Mouse (Mus musculus): ENCODE data around the gene Dgcr8. TPM values are rescaled to one million over a fixed set of nuclear protein-coding genes. Genes with fewer than 3 reads are reported as not detected.

The Dgcr8 gene
- polyA plus RNA-seq, 1 experiment from 2014 or later: 40.0 TPM

DNA sequence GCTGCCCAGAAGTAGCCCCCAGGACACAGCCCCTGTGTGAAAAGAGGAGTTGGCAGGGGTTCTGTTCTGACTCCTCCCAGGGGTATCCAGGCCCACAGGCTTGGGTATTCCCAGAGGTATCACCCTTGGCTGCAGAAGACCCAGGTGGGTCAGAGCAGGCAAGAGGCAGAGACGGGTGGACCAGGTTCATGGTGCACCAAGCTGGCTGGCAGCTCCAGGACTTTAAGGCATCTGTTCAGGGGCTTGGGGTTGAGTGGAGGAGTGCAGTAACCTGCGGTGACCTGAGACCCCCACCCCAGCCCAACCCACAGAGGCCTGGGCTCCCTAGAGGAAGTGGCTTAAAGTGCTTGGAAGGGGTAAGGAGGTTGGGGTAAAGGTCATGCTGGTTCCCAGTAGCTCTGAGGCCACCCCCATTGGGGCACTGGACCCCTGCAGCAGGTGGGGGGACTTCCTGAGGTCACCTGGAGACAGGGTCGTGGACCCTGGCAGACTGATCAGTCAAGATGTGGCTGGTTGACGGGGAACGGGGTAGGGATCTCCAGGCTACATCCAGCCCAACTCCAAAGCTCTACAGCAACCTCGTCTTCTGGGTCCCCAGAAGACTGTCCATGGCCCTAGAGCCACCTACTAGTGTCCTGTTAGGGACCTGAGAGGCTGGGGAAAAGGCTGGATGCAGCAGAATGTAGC lies 68.0 kb downstream of the Dgcr8 start:
- no peak for DNase-seq
- Histone ChIP-seq H3K36me3 (ENCODE audit: control insufficient read depth, insufficient read depth, low read length) (peaks cover 47% of the 10 kb centered on the region), H3K9ac (replicated peaks; ENCODE audit: low read length) (no peak overlapping the region), H3K27ac (replicated peaks; ENCODE audit: low read depth, low read length) (0 out of 2 replicates have a peak overlapping the region, but pooled peaks have one; percentile 8), H3K4me3 (replicated peaks; ENCODE audit: low read depth, low read length) (no peak overlapping the region), H3K27me3 (ENCODE audit: control insufficient read depth, insufficient read depth, low read length) (no peaks in the 10 kb centered on the region), H3K4me2 (ENCODE audit: low read length) (no peak overlapping the region), H3K4me1 (ENCODE audit: control insufficient read depth, insufficient read depth, low read length) (peaks cover 10% of the 10 kb centered on the region), H3K9me3 (ENCODE audit: control insufficient read depth, low read length) (no peaks in the 10 kb centered on the region)
- 95% methylated on average over 6 of the region's 6 CpGs for WGBS
- no peak for ATAC-seq (ENCODE audit: low FRiP score, low TSS enrichment)

DNA sequence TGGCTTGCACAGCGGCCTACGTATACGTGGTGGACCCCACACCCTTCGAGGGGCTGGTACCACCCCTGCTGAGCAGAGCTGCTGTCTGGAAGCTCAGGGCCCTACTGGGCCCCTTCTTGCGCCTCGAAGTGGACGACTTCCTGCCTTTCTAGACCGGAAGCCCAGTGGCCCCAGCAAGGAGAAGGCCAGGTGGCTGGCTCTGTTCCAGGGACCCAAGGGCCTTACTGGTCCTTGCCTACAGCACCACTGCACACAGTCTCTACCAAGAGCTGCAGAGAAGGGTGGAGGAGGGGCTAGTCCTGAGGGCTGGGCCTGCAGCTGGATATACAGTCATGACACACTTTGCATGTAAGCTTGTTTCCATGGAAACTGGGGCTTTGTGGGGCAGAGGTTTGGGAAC lies 69.0 kb downstream of the Dgcr8 start:
- ATAC-seq (ENCODE audit: low FRiP score, low TSS enrichment) (no peak), DNase-seq (peak; percentile 53)

DNA sequence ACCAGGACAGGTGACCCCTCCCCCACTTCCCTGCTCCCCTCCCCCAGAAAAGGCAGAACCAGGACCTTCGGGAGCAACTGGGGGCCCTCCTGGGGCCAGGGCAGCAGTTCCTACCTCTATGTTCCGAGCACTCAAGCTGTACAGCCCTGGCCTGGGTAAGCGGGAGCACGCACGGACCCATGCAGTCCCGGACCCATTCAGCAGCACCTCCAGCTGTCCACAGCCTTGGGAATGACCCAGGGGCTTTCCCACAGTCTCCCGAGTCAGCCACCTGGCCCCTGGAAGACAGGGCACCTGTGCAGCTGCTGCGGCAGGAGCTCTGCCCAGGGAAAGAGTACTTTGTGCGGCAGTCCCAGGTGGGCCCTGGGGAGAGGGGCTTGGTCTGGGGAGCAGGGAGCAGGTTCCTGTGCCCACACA lies 70.5 kb downstream of the Dgcr8 start:
- WGBS: 77% methylated on average over 9 of the region's 9 CpGs
- Histone ChIP-seq H3K4me2 (ENCODE audit: low read length) (no peak overlapping the region), H3K9me3 (ENCODE audit: control insufficient read depth, low read length) (no peaks in the 10 kb centered on the region), H3K4me1 (ENCODE audit: control insufficient read depth, insufficient read depth, low read length) (peaks cover 34% of the 10 kb centered on the region), H3K9ac (replicated peaks; ENCODE audit: low read length) (no peak overlapping the region), H3K36me3 (ENCODE audit: control insufficient read depth, insufficient read depth, low read length) (peaks cover 23% of the 10 kb centered on the region), H3K4me3 (replicated peaks; ENCODE audit: low read depth, low read length) (no peak overlapping the region), H3K27ac (replicated peaks; ENCODE audit: low read depth, low read length) (no peak overlapping the region), H3K27me3 (ENCODE audit: control insufficient read depth, insufficient read depth, low read length) (no peaks in the 10 kb centered on the region)
- DNase-seq (no peak), ATAC-seq (ENCODE audit: low FRiP score, low TSS enrichment) (no peak)

More for the DNA sequence above, 69.0 kb downstream of the Dgcr8 start:
- Histone ChIP-seq H3K4me2 (ENCODE audit: low read length) (no peak overlapping the region), H3K4me3 (replicated peaks; ENCODE audit: low read depth, low read length) (no peak overlapping the region), H3K27me3 (ENCODE audit: control insufficient read depth, insufficient read depth, low read length) (no peaks in the 10 kb centered on the region), H3K36me3 (ENCODE audit: control insufficient read depth, insufficient read depth, low read length) (peaks cover 37% of the 10 kb centered on the region), H3K27ac (replicated peaks; ENCODE audit: low read depth, low read length) (no peak overlapping the region), H3K4me1 (ENCODE audit: control insufficient read depth, insufficient read depth, low read length) (peaks cover 20% of the 10 kb centered on the region), H3K9me3 (ENCODE audit: control insufficient read depth, low read length) (no peaks in the 10 kb centered on the region), H3K9ac (replicated peaks; ENCODE audit: low read length) (no peak overlapping the region)
- WGBS: 72% methylated on average over 8 of the region's 8 CpGs

DNA sequence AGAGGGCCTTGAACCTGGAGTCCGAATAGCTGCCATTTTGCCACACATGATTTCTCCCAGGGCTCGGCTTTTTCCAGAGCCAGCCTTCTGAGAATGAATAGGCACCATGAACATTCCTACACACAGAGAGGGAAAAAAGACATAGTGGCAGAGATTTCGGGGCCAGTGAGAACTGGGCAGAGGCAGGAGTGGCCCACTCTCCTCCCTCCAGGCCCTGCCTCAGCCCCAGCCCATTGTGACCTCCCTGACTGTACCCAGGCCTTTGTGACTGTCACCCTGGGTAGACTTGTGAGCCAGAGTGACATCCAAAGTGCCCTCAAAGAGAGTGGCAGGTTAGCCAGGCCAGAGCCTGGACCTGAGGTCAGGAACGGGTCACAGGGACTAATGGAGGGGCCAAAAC lies 71.5 kb downstream of the Dgcr8 start, which contains the start of gene Ccdc188:
Gene Ccdc188, plus strand, starts transcription at position 301 of the 400 bp plus-strand sequence.
- no peak within 1 kb of the TSS for H3K27ac ChIP-seq (replicated peaks; ENCODE audit: low read depth, low read length)
- WGBS: 84% methylated on average over 4 of the region's 4 CpGs
- no peak for ATAC-seq (ENCODE audit: low FRiP score, low TSS enrichment)
- no peaks in the 10 kb centered on the region for H3K27me3 ChIP-seq (ENCODE audit: control insufficient read depth, insufficient read depth, low read length)
- H3K36me3 ChIP-seq (ENCODE audit: control insufficient read depth, insufficient read depth, low read length): peaks cover 13% of the 10 kb centered on the region
- no peak within 1 kb of the TSS for H3K9ac ChIP-seq (replicated peaks; ENCODE audit: low read length)
- DNase-seq: no peak
- H3K4me2 ChIP-seq (ENCODE audit: low read length): no peak within 1 kb of the TSS
- no peaks in the 10 kb centered on the region for H3K9me3 ChIP-seq (ENCODE audit: control insufficient read depth, low read length)
- H3K4me1 ChIP-seq (ENCODE audit: control insufficient read depth, insufficient read depth, low read length): peaks cover 44% of the 10 kb centered on the region
- no peak within 1 kb of the TSS for H3K4me3 ChIP-seq (replicated peaks; ENCODE audit: low read depth, low read length)

DNA sequence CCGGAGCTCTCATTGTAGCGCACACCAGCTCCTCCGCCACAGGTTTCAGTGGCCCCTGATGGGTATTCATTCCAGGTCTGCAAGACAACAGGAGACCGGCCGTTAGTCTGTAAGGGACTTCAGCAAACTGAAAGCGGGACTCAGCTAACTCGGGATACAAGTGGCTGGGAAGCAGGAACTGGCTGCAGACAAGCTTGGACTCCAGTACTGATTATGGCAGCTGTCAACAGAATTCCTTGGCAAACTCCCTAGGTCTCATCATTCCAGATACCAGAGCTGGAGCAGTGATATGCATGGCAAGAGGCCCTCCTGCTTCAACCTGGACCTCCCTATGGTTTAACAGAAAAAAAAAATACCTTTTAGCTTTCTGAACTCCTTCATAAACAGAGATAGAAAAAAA lies 74.2 kb downstream of the Dgcr8 start:
- H3K9me3 ChIP-seq (ENCODE audit: control insufficient read depth, low read length): no peaks in the 10 kb centered on the region
- H3K4me2 ChIP-seq (ENCODE audit: low read length): peak overlapping the region; percentile 64
- H3K27ac ChIP-seq (replicated peaks; ENCODE audit: low read depth, low read length): peak overlapping the region; percentile 96
- no peaks in the 10 kb centered on the region for H3K27me3 ChIP-seq (ENCODE audit: control insufficient read depth, insufficient read depth, low read length)
- peaks cover 45% of the 10 kb centered on the region for H3K4me1 ChIP-seq (ENCODE audit: control insufficient read depth, insufficient read depth, low read length)
- DNase-seq: no peak
- H3K9ac ChIP-seq (replicated peaks; ENCODE audit: low read length): peak overlapping the region; percentile 54
- no peak for ATAC-seq (ENCODE audit: low FRiP score, low TSS enrichment)
- H3K36me3 ChIP-seq (ENCODE audit: control insufficient read depth, insufficient read depth, low read length): no peaks in the 10 kb centered on the region
- peak overlapping the region; percentile 28 for H3K4me3 ChIP-seq (replicated peaks; ENCODE audit: low read depth, low read length)
- WGBS: 64% methylated on average over 7 of the region's 7 CpGs

DNA sequence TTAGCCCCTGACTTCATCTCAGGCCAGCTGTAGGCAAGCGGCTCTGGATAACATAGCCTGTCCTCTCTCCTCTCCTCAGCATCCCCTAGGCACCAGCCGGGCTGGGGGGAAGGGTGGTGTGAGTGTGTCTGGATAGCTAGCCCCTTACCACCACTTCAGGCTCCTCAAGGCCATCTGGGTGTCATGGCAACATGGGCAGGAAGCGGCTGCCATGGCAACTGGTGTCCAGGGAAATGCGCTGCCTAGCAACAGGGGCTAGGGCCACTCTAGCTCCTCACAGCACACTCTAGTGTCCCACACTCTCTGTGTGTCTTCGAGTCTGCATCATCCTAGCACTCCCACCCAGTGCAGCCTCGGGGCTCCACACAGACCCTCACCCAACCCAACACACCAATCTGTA lies 75.4 kb downstream of the Dgcr8 start:
- Histone ChIP-seq H3K4me1 (ENCODE audit: control insufficient read depth, insufficient read depth, low read length) (peaks cover 42% of the 10 kb centered on the region), H3K9me3 (ENCODE audit: control insufficient read depth, low read length) (no peaks in the 10 kb centered on the region), H3K4me3 (replicated peaks; ENCODE audit: low read depth, low read length) (peak overlapping the region; percentile 28), H3K4me2 (ENCODE audit: low read length) (peak overlapping the region; percentile 64), H3K27ac (replicated peaks; ENCODE audit: low read depth, low read length) (peak overlapping the region; percentile 96), H3K9ac (replicated peaks; ENCODE audit: low read length) (peak overlapping the region; percentile 54), H3K36me3 (ENCODE audit: control insufficient read depth, insufficient read depth, low read length) (no peaks in the 10 kb centered on the region), H3K27me3 (ENCODE audit: control insufficient read depth, insufficient read depth, low read length) (no peaks in the 10 kb centered on the region)
- DNase-seq (peak; percentile 97), ATAC-seq (ENCODE audit: low FRiP score, low TSS enrichment) (peak; percentile 91)
- 2% methylated on average over 6 of the region's 6 CpGs for WGBS

DNA sequence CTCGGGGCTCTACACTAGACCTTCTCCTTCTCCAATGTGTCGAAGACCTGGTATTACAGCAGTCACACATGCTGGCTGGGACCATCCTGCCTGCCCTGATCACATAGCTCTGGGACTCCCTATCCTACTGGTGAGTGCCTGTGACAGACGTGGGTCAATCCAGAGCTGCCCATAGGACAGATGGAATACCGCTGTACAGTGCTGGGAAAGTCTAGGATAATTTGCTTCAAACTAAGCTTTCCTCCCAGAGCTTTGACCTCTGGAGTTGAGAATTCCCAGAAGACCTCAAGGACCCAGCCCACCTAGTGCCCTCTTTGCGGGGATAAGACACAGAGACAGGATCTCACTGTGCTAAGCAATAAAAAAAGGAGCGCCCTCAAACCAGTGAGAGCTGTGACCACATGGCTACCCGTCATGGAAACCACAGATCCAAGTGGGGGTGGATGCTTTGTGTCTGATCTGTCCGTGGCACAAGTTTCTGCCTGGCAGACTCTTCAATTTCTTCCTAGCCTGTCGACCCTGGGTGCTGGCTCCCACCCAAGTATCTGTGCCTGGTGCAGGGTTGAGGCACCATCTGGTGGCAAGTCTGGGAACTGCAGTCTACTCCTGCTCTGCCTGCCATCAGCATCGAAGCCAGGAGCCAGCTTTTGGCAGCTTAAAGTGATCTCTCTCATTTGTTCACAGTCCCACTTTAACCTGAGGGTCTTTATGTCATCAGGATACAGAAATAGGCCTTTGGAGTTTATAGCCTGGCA lies 77.5 kb downstream of the Dgcr8 start:
- Histone ChIP-seq H3K4me3 (replicated peaks; ENCODE audit: low read depth, low read length) (no peak overlapping the region), H3K4me1 (ENCODE audit: control insufficient read depth, insufficient read depth, low read length) (peaks cover 42% of the 10 kb centered on the region), H3K36me3 (ENCODE audit: control insufficient read depth, insufficient read depth, low read length) (no peaks in the 10 kb centered on the region), H3K27ac (replicated peaks; ENCODE audit: low read depth, low read length) (peak overlapping the region; percentile 42; the same call in 1 of the 2 replicates), H3K4me2 (ENCODE audit: low read length) (no peak overlapping the region), H3K9ac (replicated peaks; ENCODE audit: low read length) (no peak overlapping the region), H3K27me3 (ENCODE audit: control insufficient read depth, insufficient read depth, low read length) (no peaks in the 10 kb centered on the region), H3K9me3 (ENCODE audit: control insufficient read depth, low read length) (no peaks in the 10 kb centered on the region)
- 50% methylated on average over 10 of the region's 10 CpGs for WGBS
- ATAC-seq (ENCODE audit: low FRiP score, low TSS enrichment) (peak; percentile 3; the same call in 1 of the 2 replicates), DNase-seq (peak; percentile 95)

DNA sequence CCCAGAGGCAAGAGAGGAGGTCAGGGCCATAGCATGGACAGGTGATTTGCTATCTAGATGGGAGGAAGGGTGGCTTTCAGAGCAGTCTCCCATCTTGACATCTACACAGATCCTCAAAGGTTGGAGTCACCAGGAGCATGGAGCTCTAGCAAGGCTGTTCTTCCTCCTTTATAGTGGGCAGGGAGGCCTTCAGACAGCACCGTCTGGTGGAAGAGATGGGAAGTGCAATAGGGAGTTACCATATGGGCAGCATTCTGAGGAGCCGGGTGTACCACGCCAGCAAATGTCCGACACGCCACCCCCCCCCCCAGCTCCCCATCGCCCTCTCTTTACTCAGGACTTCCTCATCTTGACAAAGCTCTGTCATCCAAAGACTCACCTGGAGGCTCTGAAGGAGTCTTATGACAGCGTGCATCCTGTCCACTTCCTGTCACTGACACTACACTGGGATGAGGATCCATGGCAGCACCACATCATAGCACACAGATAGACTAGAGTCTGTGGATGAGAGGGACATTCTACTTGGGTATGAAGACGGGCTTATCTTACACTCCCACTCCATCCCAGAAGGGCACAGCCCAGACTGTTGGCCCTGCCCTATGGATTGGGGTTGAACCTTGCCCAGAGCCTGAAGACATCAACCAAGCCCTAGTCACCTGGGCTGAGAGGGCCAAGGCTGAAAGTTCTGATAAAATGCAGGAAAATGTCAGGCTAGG lies 78.2 kb downstream of the Dgcr8 start:
- H3K4me1 ChIP-seq (ENCODE audit: control insufficient read depth, insufficient read depth, low read length): peaks cover 39% of the 10 kb centered on the region
- no peak overlapping the region for H3K27ac ChIP-seq (replicated peaks; ENCODE audit: low read depth, low read length)
- no peaks in the 10 kb centered on the region for H3K27me3 ChIP-seq (ENCODE audit: control insufficient read depth, insufficient read depth, low read length)
- WGBS: 24% methylated on average over 8 of the region's 8 CpGs
- no peaks in the 10 kb centered on the region for H3K9me3 ChIP-seq (ENCODE audit: control insufficient read depth, low read length)
- DNase-seq (peak; percentile 78), ATAC-seq (ENCODE audit: low FRiP score, low TSS enrichment) (no peak)
- no peak overlapping the region for H3K4me3 ChIP-seq (replicated peaks; ENCODE audit: low read depth, low read length)
- no peaks in the 10 kb centered on the region for H3K36me3 ChIP-seq (ENCODE audit: control insufficient read depth, insufficient read depth, low read length)
- H3K9ac ChIP-seq (replicated peaks; ENCODE audit: low read length): no peak overlapping the region
- H3K4me2 ChIP-seq (ENCODE audit: low read length): no peak overlapping the region
